Mouse (Mus musculus) MEL (cell line): ENCODE data around the gene Olfr420.

Experiments
- CTCF ChIP-seq, 3 experiments: IDR thresholded peaks in 2 of 3; conservative IDR thresholded peaks in 1 of 3; 2 replicates each; pipeline ENCODE4 v1.5.1; 2011 to 2012; ENCODE audit warnings: low read length in 3 of 3, low read depth in 2 of 3, mild to moderate bottlenecking in 2 of 3, improper control_type of control experiment in 1 of 3, inconsistent platforms in 1 of 3, mixed read lengths in 1 of 3, moderate library complexity in 1 of 3; ENCODE audit not compliant: control insufficient read depth in 1 of 3, insufficient read depth in 1 of 3, poor library complexity in 1 of 3, severe bottlenecking in 1 of 3
- E2F4 ChIP-seq: IDR thresholded peaks from 2 replicates; pipeline ENCODE4 v1.6.1; 2011; ENCODE audit warnings: low read depth, low read length, improper control_type of control experiment, borderline replicate concordance
- MAZ ChIP-seq: IDR thresholded peaks from 2 replicates; pipeline ENCODE4 v1.6.1; 2012; ENCODE audit warnings: low read depth, mild to moderate bottlenecking, inconsistent platforms, low read length, improper control_type of control experiment

- TF ChIP-seq CTCF (IDR thresholded peaks at IDR 0.05 in 2 of 3, conservative IDR thresholded peaks at IDR 0.05 in 1 of 3; ENCODE audit: control insufficient read depth in 1 of 3, insufficient read depth in 1 of 3, low read depth in 2 of 3, low read length in 3 of 3, poor library complexity in 1 of 3, severe bottlenecking in 1 of 3) (no peak), E2F4 (no peak), MAZ (no peak)
Measured at GRCm38 (mm10) chr1:174149289-174149688, 6.1 kb upstream of the Olfr420 start.
